Mouse (Mus musculus) MEL (cell line): ENCODE data around the gene Gm17651. TPM values are rescaled to one million over a fixed set of nuclear protein-coding genes. Genes with fewer than 3 reads are reported as not detected.

Experiments
- DNase-seq: peaks from one replicate; pipeline ENCODE4 v3.0.0; 2011; ENCODE audit warnings: low read depth, low spot score
- H3K27ac ChIP-seq: 2 replicates; pipeline ENCODE4 v1.5.1; 2012; ENCODE audit warnings: low read depth, mild to moderate bottlenecking, control low read depth, low read length, moderate library complexity; ENCODE audit not compliant: control insufficient read depth
- H3K27me3 ChIP-seq, 2 experiments: fragments of 150-350 bp in 1 of 2; sonication (generic) in 1 of 2; 2 replicates each; pipeline ENCODE4 v1.6.1; 2012; ENCODE audit warnings: low read length in 2 of 2, mild to moderate bottlenecking in 2 of 2, improper control_type of control experiment in 1 of 2, moderate library complexity in 1 of 2; ENCODE audit not compliant: insufficient read depth in 2 of 2, control insufficient read depth in 1 of 2
- H3K36me3 ChIP-seq, 2 experiments: 2 replicates each; pipeline ENCODE4 v1.6.1; 2012 to 2014; ENCODE audit warnings: low read length in 2 of 2, improper control_type of control experiment in 1 of 2, inconsistent platforms in 1 of 2, mild to moderate bottlenecking in 1 of 2; ENCODE audit not compliant: insufficient read depth in 2 of 2, control insufficient read depth in 1 of 2
- H3K4me1 ChIP-seq, 2 experiments: fragments of 150-350 bp in 1 of 2; sonication (generic) in 1 of 2; 2 replicates each; pipeline ENCODE4 v1.6.1; 2012; ENCODE audit warnings: low read length in 2 of 2, improper control_type of control experiment in 1 of 2, mild to moderate bottlenecking in 1 of 2; ENCODE audit not compliant: insufficient read depth in 2 of 2, control insufficient read depth in 1 of 2
- H3K4me3 ChIP-seq, 2 experiments: fragments of 150-350 bp in 1 of 2; sonication (generic) in 1 of 2; 2 replicates each; pipeline ENCODE4 v1.5.1; 2012; ENCODE audit warnings: low read depth in 2 of 2, low read length in 2 of 2, mild to moderate bottlenecking in 2 of 2, moderate library complexity in 2 of 2, control low read depth in 1 of 2, improper control_type of control experiment in 1 of 2; ENCODE audit not compliant: control insufficient read depth in 1 of 2, insufficient read depth in 1 of 2
- H3K79me2 ChIP-seq: 2 replicates; pipeline ENCODE4 v1.6.1; 2012; ENCODE audit warnings: mild to moderate bottlenecking, low read length, moderate library complexity; ENCODE audit not compliant: control insufficient read depth, poor library complexity, insufficient read depth
- H3K9ac ChIP-seq: 2 replicates; pipeline ENCODE4 v1.6.1; 2012; ENCODE audit warnings: low read depth, mild to moderate bottlenecking, control low read depth, low read length, moderate library complexity; ENCODE audit not compliant: control insufficient read depth, poor library complexity, severe bottlenecking
- H3K9me3 ChIP-seq: fragments of 150-350 bp; sonication (generic); replicated peaks from 2 replicates; pipeline ENCODE4 v1.6.1; 2012; ENCODE audit warnings: mild to moderate bottlenecking, low read length, improper control_type of control experiment, moderate library complexity; ENCODE audit not compliant: insufficient read depth
- CHD2 ChIP-seq: IDR thresholded peaks from 2 replicates; pipeline ENCODE4 v1.6.1; 2011; ENCODE audit warnings: low read length, improper control_type of control experiment
- CTCF ChIP-seq, 3 experiments: IDR thresholded peaks in 2 of 3; conservative IDR thresholded peaks in 1 of 3; 2 replicates each; pipeline ENCODE4 v1.5.1; 2011 to 2012; ENCODE audit warnings: low read length in 3 of 3, low read depth in 2 of 3, mild to moderate bottlenecking in 2 of 3, improper control_type of control experiment in 1 of 3, inconsistent platforms in 1 of 3, mixed read lengths in 1 of 3, moderate library complexity in 1 of 3; ENCODE audit not compliant: control insufficient read depth in 1 of 3, insufficient read depth in 1 of 3, poor library complexity in 1 of 3, severe bottlenecking in 1 of 3
- ELF1 ChIP-seq: IDR thresholded peaks from 2 replicates; pipeline ENCODE4 v1.6.1; 2014; ENCODE audit warnings: low read depth, mild to moderate bottlenecking, inconsistent platforms, low read length, improper control_type of control experiment, moderate library complexity
- EP300 ChIP-seq, 2 experiments: IDR thresholded peaks; 2 replicates each; pipeline ENCODE4 v1.6.1; 2011; ENCODE audit warnings: improper control_type of control experiment in 2 of 2, low read length in 2 of 2, low read depth in 1 of 2, mild to moderate bottlenecking in 1 of 2
- ETS1 ChIP-seq: IDR thresholded peaks from 2 replicates; pipeline ENCODE4 v1.6.1; 2012; ENCODE audit warnings: low read depth, mild to moderate bottlenecking, inconsistent platforms, low read length, improper control_type of control experiment, moderate library complexity
- GABPA ChIP-seq: IDR thresholded peaks from 2 replicates; pipeline ENCODE4 v1.6.1; 2012; ENCODE audit warnings: low read depth, mild to moderate bottlenecking, inconsistent platforms, low read length, improper control_type of control experiment, moderate library complexity
- GATA1 ChIP-seq: IDR thresholded peaks from 2 replicates; pipeline ENCODE4 v1.6.1; 2011; ENCODE audit warnings: low read depth, low read length, improper control_type of control experiment
- JUND ChIP-seq: IDR thresholded peaks from 2 replicates; pipeline ENCODE4 v1.6.1; 2011; ENCODE audit warnings: low read depth, mild to moderate bottlenecking, improper control_type of control experiment, low read length
- KAT2A ChIP-seq: conservative IDR thresholded peaks from 2 replicates; pipeline ENCODE4 v1.6.1; 2012; ENCODE audit warnings: low read depth, low read length, improper control_type of control experiment, inconsistent platforms
- MEF2A ChIP-seq: IDR thresholded peaks from 2 replicates; pipeline ENCODE4 v1.6.1; 2014; ENCODE audit warnings: low read depth, mild to moderate bottlenecking, inconsistent platforms, low read length, improper control_type of control experiment; ENCODE audit not compliant: poor library complexity, insufficient replicate concordance, severe bottlenecking; ENCODE audit errors: extremely low read depth
- MXI1 ChIP-seq: IDR thresholded peaks from 2 replicates; pipeline ENCODE4 v1.6.1; 2011; ENCODE audit warnings: mild to moderate bottlenecking, low read depth, low read length, improper control_type of control experiment
- MYB ChIP-seq: IDR thresholded peaks from 2 replicates; pipeline ENCODE4 v1.6.1; 2011; ENCODE audit warnings: mild to moderate bottlenecking, low read depth, low read length, improper control_type of control experiment
- NRF1 ChIP-seq: IDR thresholded peaks from 2 replicates; pipeline ENCODE4 v1.6.1; 2014; ENCODE audit warnings: low read depth, mild to moderate bottlenecking, inconsistent platforms, low read length, improper control_type of control experiment, moderate library complexity; ENCODE audit not compliant: poor library complexity, insufficient read depth, severe bottlenecking
- POLR2AphosphoS2 ChIP-seq: IDR thresholded peaks from 2 replicates; pipeline ENCODE4 v1.6.1; 2011; ENCODE audit warnings: low read length, improper control_type of control experiment
- POLR2AphosphoS5 ChIP-seq: IDR thresholded peaks from 2 replicates; pipeline ENCODE4 v1.6.1; 2012; ENCODE audit warnings: low read depth, borderline replicate concordance, mild to moderate bottlenecking, inconsistent platforms, low read length, moderate library complexity, mixed read lengths
- RCOR1 ChIP-seq: IDR thresholded peaks from 2 replicates; pipeline ENCODE4 v1.6.1; 2012; ENCODE audit warnings: low read depth, mild to moderate bottlenecking, inconsistent platforms, low read length, improper control_type of control experiment
- SIN3A ChIP-seq: IDR thresholded peaks from 2 replicates; pipeline ENCODE4 v1.6.1; 2012; ENCODE audit warnings: low read length, improper control_type of control experiment, inconsistent platforms
- TAL1 ChIP-seq: IDR thresholded peaks from 2 replicates; pipeline ENCODE4 v1.6.1; 2012; ENCODE audit warnings: mild to moderate bottlenecking, inconsistent platforms, low read length, moderate library complexity, mixed read lengths
- TCF12 ChIP-seq: IDR thresholded peaks from 2 replicates; pipeline ENCODE4 v1.6.1; 2014; ENCODE audit warnings: low read depth, mild to moderate bottlenecking, inconsistent platforms, low read length, improper control_type of control experiment, moderate library complexity
- USF2 ChIP-seq, 2 experiments: IDR thresholded peaks; 2 replicates each; pipeline ENCODE4 v1.6.1; 2011 to 2012; ENCODE audit warnings: improper control_type of control experiment in 2 of 2, low read length in 2 of 2, borderline replicate concordance in 1 of 2, inconsistent platforms in 1 of 2, low read depth in 1 of 2, mild to moderate bottlenecking in 1 of 2; ENCODE audit not compliant: insufficient read depth in 1 of 2
- ZNF384 ChIP-seq: IDR thresholded peaks from 2 replicates; pipeline ENCODE4 v1.6.1; 2012; ENCODE audit warnings: low read depth, mild to moderate bottlenecking, inconsistent platforms, low read length, improper control_type of control experiment
- polyA plus RNA-seq, 2 experiments: library from polyadenylated mRNA; stranded (reverse) in 1 of 2; unstranded in 1 of 2; fragments of >175 nt in 1 of 2; fragments of >200 nt in 1 of 2; gene quantifications; 2 replicates each; pipeline versions ENCODE4 v1.2.1 to v1.2.4; 2012; ENCODE audit warnings: low replicate concordance in 2 of 2, low read depth in 1 of 2; ENCODE audit not compliant: insufficient read length in 2 of 2, insufficient read depth in 1 of 2, missing spikeins in 1 of 2
- total RNA-seq: library from RNA; depleted of rRNA; stranded (reverse); fragments of 300-350 nt; gene quantifications from 2 replicates; pipeline ENCODE4 v1.2.3, GENCODE M21; 2012

The Gm17651 gene
- total and polyA plus RNA-seq, 3 experiments = not detected

DNA sequence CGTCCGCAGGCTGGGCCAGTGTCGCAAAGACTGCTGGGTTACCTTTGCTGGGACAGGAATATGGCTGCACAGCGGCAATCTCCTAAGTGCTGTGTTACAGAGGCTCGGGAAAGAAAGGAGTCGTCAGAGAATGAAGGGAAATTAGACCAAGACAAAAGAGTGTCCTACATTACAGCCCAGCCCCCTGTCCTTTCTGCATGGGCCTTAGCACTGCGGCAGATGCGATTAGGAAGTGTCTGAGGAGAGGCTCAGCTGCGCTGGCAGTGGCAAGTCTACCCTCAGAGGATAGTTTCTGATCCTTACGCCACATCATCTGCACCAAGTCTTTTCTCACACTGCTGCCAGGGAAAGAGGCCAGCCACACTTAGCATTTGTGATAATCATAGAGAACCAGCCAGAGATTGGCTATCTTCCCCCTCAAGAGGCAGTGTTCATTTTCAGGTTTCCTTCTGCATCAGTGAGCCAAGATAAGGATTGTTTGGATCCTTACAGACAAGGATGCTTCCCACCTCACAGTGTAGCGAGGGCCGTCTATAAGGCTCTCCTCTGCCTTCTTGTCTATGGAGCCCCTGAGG is 17.0 kb upstream of the Gm17651 start:
- H3K27ac ChIP-seq = no peak overlapping the region
- no peak overlapping the region for H3K4me3 ChIP-seq

DNA sequence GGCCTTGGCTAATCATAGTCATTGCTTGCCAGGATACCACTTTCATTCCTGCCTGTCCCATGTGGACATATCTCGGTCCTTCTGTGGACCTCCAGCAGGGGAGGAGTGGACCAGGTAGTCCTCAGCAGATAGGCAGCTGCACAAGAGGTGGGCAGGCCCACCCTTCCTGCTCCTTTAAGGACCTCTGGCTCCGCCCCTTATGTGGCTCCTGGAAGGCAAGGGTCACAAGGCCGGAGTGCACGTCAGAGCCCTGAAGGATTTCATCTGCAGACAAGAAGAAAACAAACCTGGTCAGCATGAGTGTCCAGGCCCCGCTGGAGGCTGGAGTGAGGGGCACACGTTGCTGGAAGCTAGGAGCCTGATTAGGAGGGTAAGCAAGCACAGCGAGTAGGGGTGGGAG is 16.1 kb upstream of the Gm17651 start:
- H3K9me3 ChIP-seq = no peaks in the 10 kb centered on the region
- H3K27me3 ChIP-seq = no peaks in the 10 kb centered on the region
- TF ChIP-seq MYB (no peak), CHD2 (no peak), NRF1 (no peak), ELF1 (no peak), MXI1 (no peak)
- H3K36me3 ChIP-seq = peaks cover 0 to 20% of the 10 kb centered on the region in 2 experiments; a peak in 2 of 4 replicates
- H3K4me3 ChIP-seq = no peak overlapping the region
- no peak overlapping the region for H3K27ac ChIP-seq
- no peaks in the 10 kb centered on the region for H3K79me2 ChIP-seq
- peaks cover 16 to 31% of the 10 kb centered on the region in 2 experiments for H3K4me1 ChIP-seq
- H3K9ac ChIP-seq = no peak overlapping the region
- DNase-seq = no peak

More for the DNA sequence above, 17.0 kb upstream of the Gm17651 start:
- peaks cover 16 to 30% of the 10 kb centered on the region in 2 experiments for H3K4me1 ChIP-seq
- no peaks in the 10 kb centered on the region for H3K9me3 ChIP-seq
- H3K9ac ChIP-seq = no peak overlapping the region
- DNase-seq = peak; percentile 53
- TF ChIP-seq KAT2A (no peak), RCOR1 (peak; percentile 54; the same call in 1 of the 2 replicates), POLR2AphosphoS2 (no peak), POLR2AphosphoS5 (no peak), JUND (no peak), GABPA (no peak), NRF1 (no peak), ETS1 (peak; percentile 54), ELF1 (no peak), TAL1 (peak; percentile 14; the same call in 1 of the 2 replicates), GATA1 (peak; percentile 78), TCF12 (peak; percentile 71; the same call in 1 of the 2 replicates), CTCF (IDR thresholded peaks at IDR 0.05 in 2 of 3, conservative IDR thresholded peaks at IDR 0.05 in 1 of 3; ENCODE audit: control insufficient read depth in 1 of 3, insufficient read depth in 1 of 3, low read depth in 2 of 3, low read length in 3 of 3, poor library complexity in 1 of 3, severe bottlenecking in 1 of 3) (no peak), ZNF384 (no peak), EP300 (IDR thresholded peaks at IDR 0.05; ENCODE audit: low read depth in 1 of 2, low read length in 2 of 2) (peak; percentile 59 to 68; a peak in 3 of 4 replicates), USF2 (IDR thresholded peaks at IDR 0.05; ENCODE audit: borderline replicate concordance in 1 of 2, insufficient read depth in 1 of 2, low read depth in 1 of 2, low read length in 2 of 2) (no peak), SIN3A (0 out of 2 replicates have a peak, but pooled peaks have one; percentile 40), MEF2A (no peak)
- H3K27me3 ChIP-seq = no peaks in the 10 kb centered on the region
- peaks cover 1 to 20% of the 10 kb centered on the region in 2 experiments; a peak in 3 of 4 replicates for H3K36me3 ChIP-seq
- no peaks in the 10 kb centered on the region for H3K79me2 ChIP-seq
